Mouse (Mus musculus) left cerebral cortex, postnatal 14 days (tissue): ENCODE measurements at regions not wholly inside any gene's neighbourhood (a gene's known extent, or its start where the extent isn't known, plus 50 kb on each side); places are given as distances from the start of the nearest gene placed in this dataset.

Source experiments
- DNase-seq, 2 experiments: peaks; one replicate each; pipeline ENCODE4 v3.0.0; 2021 to 2022; ENCODE audit warnings: low spot score in 2 of 2, mixed read lengths in 1 of 2
- intact Hi-C: fragments of 180-260 bp; cut with DNase I; formaldehyde crosslinking; loops from one replicate; pipeline ENCODE4 v1.15.1; 2025

DNA sequence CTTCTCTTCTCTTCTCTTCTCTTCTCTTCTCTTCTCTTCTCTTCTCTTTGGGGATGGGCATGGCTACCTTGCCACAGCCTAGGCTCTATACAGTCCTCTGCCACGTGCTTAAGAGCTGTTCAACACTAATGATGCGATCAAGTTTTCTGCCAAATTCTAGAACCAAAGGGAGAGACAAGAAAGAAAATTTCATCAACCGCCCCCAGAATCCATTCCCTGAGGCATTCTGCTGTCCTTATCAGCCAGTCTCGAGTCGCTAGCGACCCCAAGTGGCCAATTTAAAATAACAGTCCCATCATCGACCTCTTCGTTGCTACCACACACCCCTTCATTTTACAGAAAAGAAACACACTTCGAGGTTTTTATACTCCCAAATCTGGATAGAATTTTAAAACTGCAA, 171.5 kb downstream of the Qdpr start:
- DNase-seq, result peak; percentile 95
- intact Hi-C loops, result loop anchor here (2.0 to 10.0 kb wide), 2 partner anchors 474 to 974 kb away; no protein-coding TSS in a partner anchor

DNA sequence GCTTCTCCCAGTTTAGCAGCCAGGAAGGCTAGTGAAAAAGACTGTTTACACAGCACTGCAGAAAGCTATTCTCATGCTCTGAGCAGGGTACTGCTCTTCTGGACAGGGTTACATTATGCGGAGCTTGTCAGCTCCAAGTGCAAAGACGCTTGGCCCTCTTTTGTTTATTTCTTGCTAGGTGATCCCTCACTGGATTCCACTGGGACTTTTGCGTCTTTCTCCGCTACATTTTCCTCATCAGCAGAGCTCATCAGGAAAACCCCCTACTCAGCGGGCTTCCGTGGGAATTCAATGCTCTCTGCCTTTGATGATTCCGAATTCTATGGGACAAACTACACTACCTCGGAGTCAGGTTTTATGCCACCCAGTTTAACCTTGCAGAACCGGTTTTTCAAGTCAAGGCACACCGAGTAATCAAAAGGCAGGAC, 172.0 kb downstream of the Qdpr start:
- DNase-seq, result no peak
- intact Hi-C loops, result loop anchor here (2.0 to 10.0 kb wide), 2 partner anchors 473 to 973 kb away; no protein-coding TSS in a partner anchor

DNA sequence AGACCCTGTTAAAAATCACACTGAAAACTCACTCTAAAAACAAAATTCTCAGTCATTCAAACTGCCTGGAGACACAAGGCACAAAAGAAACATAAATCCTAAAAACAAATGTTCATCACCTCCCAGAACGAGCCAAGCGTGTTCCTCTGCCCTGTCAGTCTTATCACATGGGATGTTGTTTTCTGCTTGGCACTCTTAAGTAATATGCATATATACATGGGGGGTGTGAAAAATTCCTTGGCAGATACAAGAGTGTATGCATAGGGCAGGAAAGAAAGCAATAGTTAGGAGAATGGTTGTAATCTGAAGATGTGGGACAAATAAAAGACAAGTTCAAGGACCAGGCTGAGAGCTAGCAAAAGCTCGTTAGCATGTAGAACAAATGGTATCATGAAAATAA, 179.4 kb downstream of the Qdpr start:
- intact Hi-C loops, result loop anchor here (10.0 kb wide), 1 partner anchor 466 kb away; no protein-coding TSS in a partner anchor
- no peak for DNase-seq

DNA sequence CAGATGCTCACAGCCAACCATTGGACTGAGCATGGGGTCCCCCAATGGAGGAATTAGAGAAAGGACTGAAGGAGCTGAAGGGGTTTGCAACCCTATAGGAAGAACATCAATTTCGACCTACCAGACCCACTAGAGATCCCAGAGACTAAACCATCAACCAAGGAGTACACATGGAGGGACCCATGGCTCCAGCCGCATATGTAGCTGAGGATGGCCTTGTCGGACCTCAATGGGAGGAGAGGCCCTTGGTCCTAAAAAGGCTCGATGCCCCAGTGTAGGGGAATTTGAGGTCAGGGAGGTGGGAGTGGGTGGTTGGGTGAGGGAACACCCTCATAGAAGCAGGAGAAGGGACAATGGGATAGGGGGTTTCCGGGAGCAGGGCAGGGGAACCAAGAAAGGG, 180.6 kb downstream of the Qdpr start:
- DNase-seq, result no peak
- intact Hi-C loops, result no loop called here

DNA sequence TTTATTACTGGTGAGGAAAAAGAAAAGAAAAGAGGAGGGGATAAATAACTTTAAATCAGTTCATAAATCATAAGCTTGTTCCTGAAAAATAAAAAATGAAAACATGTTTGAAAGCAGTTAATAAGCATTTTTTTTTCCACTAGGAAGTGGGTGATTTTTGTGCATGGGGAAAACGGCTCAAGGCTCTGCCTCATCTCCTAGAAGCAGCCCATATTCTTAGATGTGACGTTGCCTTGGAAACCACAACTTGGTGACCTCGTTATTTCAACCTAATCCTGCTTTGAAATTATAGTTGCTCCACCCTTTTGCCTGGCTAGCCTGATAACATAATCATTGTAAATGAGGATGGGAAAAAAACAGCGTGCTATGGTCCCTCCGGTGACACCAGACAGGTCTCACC, 183.1 kb downstream of the Qdpr start:
- intact Hi-C loops, result no loop called here
- DNase-seq, result peak in 1 of 2 experiments; percentile 8

DNA sequence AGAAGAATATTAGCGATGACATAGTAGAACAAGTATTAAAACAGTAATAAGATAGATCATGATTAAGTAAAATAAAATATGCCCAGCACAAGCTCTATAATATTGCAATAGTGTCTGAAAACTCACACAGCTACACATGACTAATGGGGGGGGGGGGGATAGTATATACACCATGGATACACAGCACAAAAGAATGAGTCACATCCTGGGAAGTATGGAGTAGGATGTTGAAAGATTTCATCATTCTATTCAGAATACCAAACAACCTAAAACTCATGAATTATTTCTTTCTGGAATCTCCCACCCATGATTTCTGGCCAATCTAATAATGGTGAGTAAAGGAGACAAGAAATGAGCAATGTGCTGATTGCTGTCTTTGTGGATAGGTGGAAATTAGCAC, 191.6 kb downstream of the Qdpr start:
- intact Hi-C loops, result no loop called here
- DNase-seq, result no peak

DNA sequence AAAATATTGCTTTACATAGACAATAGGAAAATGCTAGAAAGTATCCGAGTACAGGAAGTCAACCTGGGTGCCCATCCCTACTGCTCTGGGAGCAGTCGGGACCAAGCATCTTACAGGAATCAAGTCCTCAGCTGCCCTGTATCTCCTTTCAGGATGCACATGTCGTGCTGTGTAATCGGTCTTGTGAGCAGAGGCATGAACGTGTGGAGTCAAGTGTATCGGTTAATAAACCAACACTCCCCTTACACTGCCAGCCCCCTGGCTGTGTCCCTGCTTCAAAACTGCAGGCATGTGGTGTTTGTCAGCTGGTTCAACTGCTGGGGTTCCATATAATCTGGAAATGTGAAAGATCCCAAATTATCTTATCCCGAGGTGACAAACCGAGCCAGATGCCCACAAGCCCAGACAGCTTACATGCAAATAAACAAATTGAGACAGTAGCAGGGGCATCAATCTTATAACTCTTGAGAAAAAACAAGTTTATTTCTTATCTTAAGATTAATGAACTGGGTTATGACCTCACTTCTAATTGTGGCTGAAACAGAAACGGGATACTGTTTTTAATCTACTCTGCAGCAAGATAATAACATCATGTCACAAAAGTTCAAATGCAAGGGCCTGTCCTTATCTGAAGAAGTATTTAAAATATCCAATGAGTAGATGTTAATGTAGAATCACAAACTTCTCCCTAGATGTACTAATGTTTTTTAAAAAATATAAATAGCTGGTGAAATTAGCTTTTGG, 193.6 kb downstream of the Qdpr start:
- no peak for DNase-seq
- intact Hi-C loops, result no loop called here

DNA sequence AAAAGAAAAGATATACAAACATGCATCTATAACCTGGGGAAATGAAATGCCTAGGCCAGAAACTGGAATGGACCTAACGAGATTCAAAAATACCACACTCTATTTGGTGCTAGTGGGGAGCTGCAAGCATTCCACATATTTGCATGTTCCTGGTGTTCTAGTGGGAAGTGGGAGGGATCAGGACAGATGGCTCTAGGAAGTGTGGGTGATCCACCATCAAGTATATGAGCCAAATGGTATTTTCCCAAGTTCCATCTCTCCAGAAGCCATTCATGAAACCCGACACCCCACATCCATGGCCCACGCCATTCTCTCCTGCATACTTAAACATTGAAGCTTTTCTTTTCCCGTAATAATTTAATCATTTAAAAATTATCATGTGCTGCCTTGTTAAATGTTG, 218.2 kb downstream of the Qdpr start:
- intact Hi-C loops, result no loop called here
- peak; percentile 40 to 46 for DNase-seq

DNA sequence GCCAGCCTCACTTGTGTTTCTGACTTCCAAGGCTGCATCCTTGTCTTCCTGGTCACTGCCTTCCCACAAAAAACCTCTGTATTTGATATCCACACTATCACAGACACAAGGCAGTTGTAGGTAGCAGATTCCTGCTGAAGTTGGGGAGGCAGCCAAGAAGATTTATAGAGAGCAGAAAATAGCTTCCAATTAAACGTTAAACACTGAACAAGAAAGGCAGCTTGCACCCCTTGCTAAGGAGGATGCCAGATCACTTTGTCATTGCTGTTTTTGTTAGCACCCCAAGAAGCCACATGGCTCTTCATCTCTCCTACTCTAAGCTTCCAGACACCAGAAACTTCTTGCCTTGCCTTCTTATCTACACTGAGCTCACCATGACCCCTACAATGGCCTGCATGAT, 219.9 kb downstream of the Qdpr start:
- intact Hi-C loops, result no loop called here
- peak; percentile 7 to 23 for DNase-seq

DNA sequence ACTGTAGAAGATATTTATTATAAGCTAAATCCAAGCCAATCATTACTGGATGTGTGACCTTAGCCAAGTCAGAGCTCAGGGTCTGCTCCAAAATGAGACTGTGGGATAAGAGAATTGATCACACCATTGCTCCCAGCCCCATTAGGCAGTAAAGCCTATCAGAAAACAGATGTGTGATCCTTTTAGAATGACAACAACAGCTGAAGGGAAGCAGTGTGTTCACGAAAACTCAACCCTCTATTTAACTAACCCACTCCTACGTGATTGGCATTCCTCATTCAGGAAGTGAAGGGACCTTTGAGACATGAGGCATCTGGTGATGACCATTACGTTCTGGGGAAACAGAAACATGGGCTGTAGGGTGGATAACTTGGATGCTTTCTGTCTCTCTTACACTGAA, 220.6 kb downstream of the Qdpr start:
- intact Hi-C loops, result no loop called here
- DNase-seq, result no peak

DNA sequence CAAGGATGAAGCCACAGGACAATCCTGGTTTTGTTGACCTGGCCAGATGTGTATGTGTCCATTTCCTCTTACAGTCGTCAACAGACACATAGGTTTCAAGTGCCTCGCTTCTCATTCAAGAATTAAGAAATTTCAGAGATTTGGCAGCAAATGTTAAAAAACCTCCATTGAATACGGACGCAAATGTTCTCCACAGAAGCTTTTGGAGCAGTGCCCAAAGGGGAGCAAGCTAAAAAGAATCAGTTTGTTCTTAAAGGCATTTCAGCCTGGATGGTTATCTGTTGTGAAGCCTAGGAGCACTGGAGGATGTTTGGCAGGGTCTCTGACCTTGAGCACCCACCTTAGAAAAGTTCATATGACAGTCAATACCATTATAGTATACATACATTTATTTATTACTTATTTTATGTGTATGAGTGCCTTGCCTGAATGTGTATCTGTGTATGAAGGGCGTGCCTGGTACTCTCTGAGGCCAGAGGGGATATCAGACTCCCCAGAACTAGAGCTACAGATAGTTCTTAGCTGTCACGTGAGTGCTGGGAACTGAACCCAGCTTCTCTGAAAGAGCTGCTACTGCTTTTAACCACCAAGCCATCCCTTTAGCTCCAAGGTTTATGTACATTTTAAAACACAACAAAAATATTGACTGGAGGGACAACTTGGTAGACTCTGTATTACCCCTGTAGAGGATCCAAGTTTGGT, 221.7 kb downstream of the Qdpr start:
- peak in 1 of 2 experiments; percentile 27 for DNase-seq
- intact Hi-C loops, result no loop called here

DNA sequence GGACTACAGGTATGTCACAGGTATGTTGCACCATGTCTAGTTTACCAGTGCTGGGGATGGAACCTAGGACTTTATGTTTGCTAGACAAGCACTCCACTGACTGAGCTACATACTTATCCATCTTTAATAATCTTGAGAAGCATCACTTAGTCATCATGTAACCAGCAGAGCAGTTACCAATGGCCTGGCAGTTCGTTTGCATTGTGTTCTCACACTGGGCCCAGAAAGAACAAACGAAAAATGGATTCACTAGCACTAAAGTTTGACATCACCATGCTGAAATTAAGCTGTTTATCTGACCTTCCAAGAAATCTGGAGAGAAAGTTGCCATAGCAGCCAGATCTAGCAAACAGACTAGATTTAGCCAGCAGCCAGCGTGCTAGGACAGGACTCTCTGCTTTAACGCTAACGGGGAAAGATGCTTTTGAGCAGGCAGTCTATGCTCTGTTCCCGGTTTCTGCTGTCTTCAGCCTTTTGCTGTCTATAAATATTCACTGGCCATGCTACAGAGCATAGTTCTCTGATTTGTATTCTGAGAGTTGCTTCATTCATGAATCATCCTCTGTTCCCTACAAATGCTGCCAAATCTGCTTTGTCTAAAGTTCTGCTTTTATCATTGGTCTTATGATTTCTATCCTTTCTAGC, 229.6 kb downstream of the Qdpr start:
- peak; percentile 20 to 32 for DNase-seq
- intact Hi-C loops, result no loop called here

DNA sequence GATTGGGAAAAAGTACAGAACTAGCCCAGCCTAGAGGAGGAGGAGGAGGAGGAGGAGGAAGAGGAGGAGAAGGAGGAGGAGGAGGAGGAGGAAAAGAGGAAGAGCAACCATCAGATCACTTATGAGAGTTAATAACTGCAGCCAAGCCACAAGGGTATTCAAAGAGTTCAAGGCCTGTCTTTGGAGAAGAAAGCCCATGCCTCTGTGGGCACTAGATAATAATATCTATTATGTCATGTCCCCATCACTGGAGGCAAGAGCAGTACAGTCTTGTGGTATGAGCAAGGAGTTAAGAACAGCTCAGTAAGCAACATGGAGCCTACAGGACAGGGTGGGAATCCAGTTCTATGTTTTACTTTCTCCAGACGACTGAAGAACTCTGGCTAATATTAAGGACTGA, 230.5 kb downstream of the Qdpr start:
- DNase-seq, result no peak
- intact Hi-C loops, result no loop called here

DNA sequence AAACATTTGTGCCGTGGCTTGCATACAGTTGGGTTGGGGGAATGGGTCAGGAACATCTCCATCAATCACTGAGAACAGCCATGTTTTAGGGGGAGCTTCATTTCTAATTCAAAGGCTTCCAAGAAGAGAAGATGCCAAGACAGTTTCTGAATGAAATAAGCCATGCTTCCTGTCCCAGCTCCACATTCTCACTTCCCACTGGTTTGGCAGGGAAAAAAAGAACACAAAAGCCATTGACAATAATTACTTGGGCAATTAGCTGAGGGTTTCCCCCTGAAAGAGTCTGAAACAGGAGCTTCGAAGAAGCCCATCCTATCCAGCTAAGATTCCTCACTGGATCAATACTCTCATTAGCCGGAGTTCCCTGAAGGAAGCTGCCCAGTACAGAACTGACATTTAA, 230.9 kb downstream of the Qdpr start:
- peak in 1 of 2 experiments; percentile 6 for DNase-seq
- intact Hi-C loops, result no loop called here

DNA sequence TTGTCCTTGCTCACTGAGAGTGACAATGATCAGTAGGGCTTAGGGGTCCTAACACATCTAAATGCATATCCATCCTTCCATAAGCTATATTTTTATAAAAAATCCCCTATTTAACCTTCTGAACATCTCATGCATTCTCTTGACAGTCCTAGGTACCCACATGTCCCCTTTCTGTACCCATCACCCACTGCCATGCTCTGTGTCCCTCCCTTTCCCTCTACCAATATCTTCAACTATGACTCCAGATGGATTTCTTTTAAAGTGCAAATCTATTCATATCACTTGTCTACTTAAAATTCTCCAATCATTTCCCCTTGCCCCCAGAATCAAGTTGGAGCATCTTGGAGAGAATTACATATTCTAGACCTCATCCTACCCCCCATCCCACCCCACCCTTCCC, 235.6 kb downstream of the Qdpr start:
- DNase-seq, result no peak
- intact Hi-C loops, result no loop called here

DNA sequence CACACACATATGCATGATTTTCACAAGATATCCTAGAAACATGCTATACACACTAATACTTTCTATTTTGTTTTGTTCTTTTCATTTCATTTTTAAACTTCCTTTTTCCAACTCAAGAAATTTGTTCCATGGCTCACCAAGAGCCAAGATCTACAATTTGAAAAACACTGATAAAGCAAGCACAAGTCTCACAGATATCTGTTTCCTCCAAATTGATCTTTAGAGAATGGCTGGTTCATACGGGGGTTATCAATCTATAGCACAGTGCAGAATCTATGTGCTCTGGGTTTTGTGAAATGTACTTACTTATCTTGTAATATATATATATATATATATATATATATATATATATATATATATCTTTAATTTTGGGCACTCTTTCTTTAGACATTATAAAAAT, 251.6 kb downstream of the Qdpr start:
- no peak for DNase-seq
- intact Hi-C loops, result no loop called here

DNA sequence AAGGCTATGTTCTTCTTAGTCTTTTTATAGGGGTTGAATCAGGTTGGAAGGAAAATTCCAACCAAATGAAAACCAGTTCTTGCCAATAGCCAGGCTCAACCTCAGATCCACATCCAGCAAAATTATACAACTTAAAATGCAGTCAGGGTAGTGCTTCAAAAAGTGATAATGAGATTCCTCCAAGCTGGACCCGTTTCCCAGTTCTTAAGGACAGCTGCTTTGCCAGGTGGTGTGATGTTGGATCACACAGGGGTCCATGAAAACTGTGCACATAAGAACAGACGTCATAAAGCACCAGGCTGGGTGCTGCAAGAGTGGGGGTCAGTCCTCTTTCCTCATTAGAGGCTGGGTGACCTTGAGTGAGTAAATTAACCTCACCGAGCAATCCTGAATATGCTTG, 253.9 kb downstream of the Qdpr start:
- DNase-seq, result peak; percentile 46 to 68
- intact Hi-C loops, result no loop called here

DNA sequence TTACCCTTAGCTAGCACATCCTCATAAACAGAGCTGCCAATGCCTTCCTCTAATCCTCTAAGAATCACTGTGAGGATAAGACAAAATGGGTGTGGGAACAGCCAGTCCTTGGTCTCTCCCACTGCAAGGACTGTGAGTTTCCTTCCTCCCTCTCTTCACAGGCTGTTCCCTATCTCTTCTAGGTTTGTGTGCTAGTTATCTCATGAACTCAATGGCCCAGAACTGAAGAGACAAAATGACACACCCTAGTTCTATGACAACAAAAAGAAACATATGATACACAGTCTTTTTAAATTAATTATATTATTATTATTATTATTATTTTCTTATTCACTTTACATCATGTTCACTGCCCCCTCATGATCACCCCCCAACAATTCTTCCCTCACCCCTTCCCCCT, 257.7 kb downstream of the Qdpr start:
- intact Hi-C loops, result no loop called here

DNA sequence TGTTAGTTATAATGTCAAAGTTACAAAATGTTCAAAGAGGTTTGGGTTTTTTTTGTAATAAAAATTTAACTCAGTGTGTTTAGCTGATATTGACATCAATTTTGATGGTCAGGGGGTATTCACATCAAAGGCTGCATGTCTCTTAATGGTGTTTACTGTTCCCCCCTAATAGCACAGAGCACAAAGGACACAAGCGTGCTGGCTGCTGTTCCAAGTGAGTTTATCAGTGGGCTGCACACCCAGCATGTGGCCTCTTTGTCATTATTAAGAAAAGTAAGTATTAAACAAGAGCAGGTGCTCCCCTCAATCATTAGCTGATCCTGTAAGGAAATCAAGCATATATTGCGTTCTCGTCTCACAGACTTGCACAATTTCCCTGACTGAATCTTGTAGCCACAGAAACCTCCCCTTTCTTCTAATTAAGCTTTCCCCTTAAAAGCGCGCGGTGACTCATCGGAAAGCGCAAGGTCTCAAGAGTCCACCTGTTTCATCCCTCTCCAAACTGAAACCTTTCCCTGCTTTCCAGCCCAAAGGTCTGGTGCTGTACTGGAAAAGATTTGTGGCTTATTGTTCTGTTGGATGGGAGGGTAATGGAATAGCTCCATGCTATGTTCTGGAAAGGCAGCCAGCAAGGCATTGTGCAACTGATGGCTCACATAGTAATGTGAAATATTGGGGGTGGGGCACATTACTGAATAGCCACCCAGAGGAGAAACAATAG, 276.8 kb downstream of the Qdpr start:
- DNase-seq, result no peak

More for the DNA sequence above, 257.7 kb downstream of the Qdpr start:
- DNase-seq, result no peak

DNA sequence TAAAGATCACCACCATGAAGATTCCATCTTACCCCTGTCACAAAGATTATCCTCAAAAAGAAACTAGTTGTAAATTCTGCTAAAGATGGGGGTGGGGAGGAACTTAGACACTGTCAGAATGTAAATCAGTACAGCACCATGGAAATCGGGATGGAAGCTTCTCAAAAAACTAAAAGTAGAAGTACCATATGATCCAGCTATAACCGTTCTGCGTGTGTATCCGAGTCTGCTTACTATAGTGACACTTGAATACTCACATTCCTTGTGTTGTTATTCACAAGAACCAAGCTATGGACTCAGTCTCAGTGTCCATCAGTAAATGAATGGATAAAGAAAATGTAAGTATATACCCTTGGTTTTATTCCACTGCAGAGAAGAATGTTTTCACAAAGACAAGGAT, 290.8 kb downstream of the Qdpr start:
- DNase-seq, result peak in 1 of 2 experiments; percentile 45
- intact Hi-C loops, result no loop called here

More for the DNA sequence above, 276.8 kb downstream of the Qdpr start:
- intact Hi-C loops, result no loop called here
